Mouse (Mus musculus): ENCODE data around the gene Gm20388.

DNA sequence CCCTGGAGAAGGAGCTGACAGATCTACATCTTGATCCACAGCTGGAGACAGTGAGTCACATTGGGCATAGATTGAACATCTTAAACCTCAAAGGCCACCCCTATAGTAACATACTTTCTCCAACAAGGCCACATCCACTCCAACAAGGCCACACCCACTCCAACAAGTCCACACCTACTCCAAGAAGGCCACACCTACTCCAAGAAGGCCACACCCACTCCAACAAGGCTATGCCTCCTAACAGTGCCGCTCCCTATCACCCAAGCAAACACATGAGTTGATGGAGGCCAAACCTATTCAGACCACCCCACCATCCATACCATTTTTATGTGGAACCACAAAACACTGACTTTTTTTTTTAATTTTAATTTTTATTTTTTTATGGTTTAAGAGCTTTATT lies 3756.2 kb downstream of the Gm20388 start:
- TF ChIP-seq CTCF (IDR thresholded peaks at IDR 0.05; ENCODE audit: borderline replicate concordance, insufficient read depth, low read depth, low read length) (no peak), POLR2A (IDR thresholded peaks at IDR 0.05; ENCODE audit: borderline replicate concordance, insufficient read depth, low read length) (no peak)
